Mouse (Mus musculus) megakaryocyte progenitor cell, adult 5-6 weeks (primary cell): Measurements from ENCODE around the gene Chchd6. TPM values are rescaled to one million over a fixed set of nuclear protein-coding genes. Genes with fewer than 3 reads are reported as not detected.

ENCODE experiments used
- ATAC-seq: replicated peaks from 2 replicates; pipeline ENCODE4 v1.8.0; 2016; ENCODE audit warnings: mild to moderate bottlenecking, moderate TSS enrichment, inconsistent platforms; ENCODE audit not compliant: poor library complexity
- total RNA-seq, 2 experiments: library from RNA; stranded (forward) in 1 of 2; stranded (reverse) in 1 of 2; fragments of 157-497, 149-512 nt in 1 of 2; fragments of 200-1000 nt in 1 of 2; gene quantifications; 2 replicates each; pipeline versions ENCODE4 v1.2.3 to v1.2.4; 2015 to 2017

Chchd6 gene
- total RNA-seq, 2 experiments from 2014 or later: 8.8 to 19.3 TPM

DNA sequence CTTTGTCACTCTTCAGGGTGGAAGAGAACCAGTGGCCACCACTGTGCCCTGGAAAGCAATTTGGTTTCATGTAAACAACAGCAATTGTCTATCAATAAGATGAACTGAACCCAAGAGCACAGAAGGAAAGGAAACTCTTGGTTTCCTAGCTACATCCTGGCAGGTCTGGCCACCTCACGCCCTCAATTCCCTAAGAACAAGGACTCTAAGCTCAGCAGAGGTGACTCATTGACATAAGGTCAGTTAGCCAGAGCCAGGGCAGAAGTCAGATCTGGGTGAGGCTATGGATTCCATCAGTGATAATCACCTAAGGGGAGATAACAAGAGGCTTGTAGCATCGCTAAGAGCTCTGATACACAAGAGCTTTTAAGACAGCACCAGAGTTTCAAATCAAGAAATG lies 137.9 kb downstream of the Chchd6 start:
- no peak for ATAC-seq

DNA sequence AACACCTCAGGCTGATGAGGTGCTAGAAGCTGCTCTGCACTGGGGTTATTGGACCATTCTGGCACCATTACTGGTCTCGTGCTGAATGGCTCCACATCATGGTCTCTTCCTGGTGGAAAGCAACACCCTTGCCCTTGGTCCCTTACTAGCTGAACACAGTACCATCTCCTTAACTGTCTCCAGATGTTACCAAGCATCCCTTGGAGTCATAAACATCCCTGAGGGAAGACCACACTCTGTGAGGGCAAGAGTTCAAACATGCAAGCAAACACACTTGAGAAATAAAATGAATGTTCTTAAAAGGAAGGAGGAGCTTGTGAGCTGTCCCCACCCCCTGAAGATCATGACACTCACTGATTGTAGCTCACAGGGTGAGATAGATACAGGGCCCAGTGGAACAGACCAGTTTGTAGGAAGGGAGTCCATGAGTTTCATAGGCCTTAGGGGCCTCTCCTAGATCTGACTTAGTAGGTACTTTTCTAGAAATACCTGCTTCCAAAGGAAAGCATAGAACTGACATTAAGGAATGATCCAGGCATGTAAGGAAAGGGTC lies 139.0 kb downstream of the Chchd6 start:
- ATAC-seq: no peak

GRCm38 (mm10) chr6:89455523-89456000 lies 139.9 kb downstream of the Chchd6 start:
- peak; percentile 94 for ATAC-seq

DNA sequence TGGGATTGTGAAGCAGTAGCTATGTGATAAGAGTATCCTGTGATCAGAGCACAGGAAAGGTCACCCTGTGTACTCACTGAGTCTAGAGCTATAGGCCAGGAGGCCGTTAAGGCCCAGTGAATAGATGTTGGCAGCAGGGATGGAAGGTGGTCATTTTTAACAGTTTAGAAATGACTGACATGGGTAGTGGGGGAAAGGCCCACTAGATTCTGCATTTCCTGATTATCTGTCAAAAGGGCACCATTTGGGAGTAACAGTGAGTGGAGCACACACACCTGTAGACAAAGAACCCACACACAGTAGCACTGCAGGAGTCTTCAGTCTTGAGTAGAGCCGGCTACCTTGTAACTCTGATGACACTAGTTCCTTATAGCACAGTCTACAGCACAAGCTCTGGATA lies 141.0 kb downstream of the Chchd6 start:
- ATAC-seq: no peak

GRCm38 (mm10) chr6:89452976-89453674 lies 142.3 kb downstream of the Chchd6 start:
- ATAC-seq: no peak

DNA sequence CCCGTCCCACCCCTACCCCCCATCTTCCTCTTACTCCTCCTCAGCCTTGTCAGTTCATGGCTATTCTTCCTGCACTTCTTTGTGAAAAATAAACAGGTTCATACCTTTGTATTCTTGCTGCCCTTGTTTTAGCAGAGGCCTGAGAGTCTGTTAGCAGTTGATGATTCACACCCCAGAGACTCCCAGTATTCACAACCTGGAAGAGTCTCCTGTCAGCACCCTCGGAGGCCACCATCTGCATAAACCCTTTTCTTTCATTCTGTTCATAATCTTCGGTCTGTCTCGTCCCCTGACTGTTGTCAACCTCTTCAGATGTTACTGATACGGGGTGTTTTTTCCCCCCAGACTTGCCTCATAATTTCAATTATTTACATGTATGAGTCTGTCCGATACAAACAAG lies 143.1 kb downstream of the Chchd6 start:
- no peak for ATAC-seq

GRCm38 (mm10) chr6:89448736-89449135 lies 146.7 kb downstream of the Chchd6 start:
- peak; percentile 82 for ATAC-seq

DNA sequence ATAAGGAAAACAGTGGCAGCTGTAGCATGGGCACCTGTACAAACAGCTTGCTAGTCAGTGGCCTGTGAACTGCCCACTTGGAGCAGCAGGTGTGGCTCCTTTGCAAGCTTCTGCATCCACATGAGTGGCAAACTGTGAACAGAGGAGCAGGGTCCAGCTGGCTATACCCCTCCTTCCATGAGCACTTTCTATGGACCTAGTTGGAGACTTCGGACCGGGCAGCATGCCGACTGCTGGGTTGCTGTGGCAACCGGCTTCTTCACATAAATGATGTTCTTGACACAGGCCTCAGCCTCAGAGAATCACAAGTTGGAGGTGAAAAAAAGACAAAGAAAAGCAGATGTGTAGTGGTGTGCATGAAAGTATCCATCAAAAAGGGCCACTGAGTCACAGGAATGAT lies 154.8 kb downstream of the Chchd6 start:
- no peak for ATAC-seq

GRCm38 (mm10) chr6:89431920-89432482 lies 163.5 kb downstream of the Chchd6 start:
- ATAC-seq: peak; percentile 88

DNA sequence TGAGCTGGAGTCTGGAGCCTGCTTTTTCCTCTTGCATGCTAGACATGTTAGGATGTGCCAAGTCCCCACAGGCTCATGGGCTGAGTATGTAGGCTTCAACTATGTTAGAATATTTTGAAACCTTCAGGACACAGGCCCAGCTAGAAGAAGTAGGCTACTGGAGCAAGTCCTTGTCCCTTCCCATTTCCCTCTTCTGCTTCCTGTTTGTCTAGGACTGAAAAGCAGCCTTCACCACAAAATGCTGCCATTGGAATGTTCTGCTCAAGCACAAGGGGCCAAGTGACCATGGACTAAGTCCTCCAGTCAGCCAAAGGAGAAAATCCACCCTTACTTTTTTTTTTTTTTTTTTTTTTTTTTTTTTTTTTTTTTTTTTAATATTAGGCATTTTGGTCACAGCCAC lies 164.7 kb downstream of the Chchd6 start:
- ATAC-seq: no peak

GRCm38 (mm10) chr6:89428661-89429375 lies 166.6 kb downstream of the Chchd6 start:
- ATAC-seq: no peak

DNA sequence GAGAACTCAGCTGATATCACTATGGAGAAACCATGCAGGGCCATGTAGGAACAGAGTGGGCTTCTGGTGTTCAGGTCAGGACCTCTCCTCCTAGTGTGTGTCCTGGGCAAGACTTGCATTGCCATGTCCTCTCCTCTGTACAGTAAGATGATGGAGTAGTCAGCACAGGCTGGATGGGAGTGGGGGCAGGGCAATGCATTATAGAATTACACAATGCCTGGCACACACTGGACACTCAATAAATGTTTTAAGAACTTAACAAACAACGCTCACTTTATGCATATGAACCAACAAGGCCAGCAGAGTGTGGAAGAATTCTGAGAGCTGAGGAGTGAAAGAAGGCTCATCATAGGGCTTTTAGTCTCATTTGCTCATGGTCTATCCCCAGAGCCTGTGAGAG lies 171.0 kb downstream of the Chchd6 start:
- ATAC-seq: no peak

- ATAC-seq: no peak
These were observed 172.8 kb downstream of the Chchd6 start for GRCm38 (mm10) chr6:89422621-89423020.

- ATAC-seq: peak; percentile 71
These were observed 173.5 kb downstream of the Chchd6 start for GRCm38 (mm10) chr6:89421922-89422321.

DNA sequence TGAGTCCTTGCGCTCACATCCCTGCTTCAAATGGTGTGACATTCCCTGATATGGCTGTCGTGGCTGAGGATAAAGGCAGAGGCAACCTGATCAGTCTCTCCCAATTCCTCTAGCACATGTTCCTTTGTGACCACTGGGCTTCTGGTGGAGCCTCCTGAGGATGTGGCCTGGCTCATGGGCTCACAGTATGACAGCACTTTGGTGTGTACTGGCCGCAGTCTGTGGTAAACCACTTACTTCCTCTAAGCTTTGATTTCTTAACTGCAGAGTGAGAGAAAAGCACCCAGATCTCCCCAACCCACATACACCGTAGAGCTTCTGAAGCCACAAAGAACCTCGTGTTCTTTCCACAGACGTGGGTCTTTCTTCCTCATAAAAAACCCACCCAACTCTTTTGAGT lies 173.9 kb downstream of the Chchd6 start:
- ATAC-seq: peak; percentile 85

GRCm38 (mm10) chr6:89420756-89421155 lies 174.7 kb downstream of the Chchd6 start:
- ATAC-seq: no peak

GRCm38 (mm10) chr6:89420110-89420509 lies 175.3 kb downstream of the Chchd6 start:
- ATAC-seq: no peak

- no peak for ATAC-seq
These were observed 176.2 kb downstream of the Chchd6 start for GRCm38 (mm10) chr6:89419066-89419815.

DNA sequence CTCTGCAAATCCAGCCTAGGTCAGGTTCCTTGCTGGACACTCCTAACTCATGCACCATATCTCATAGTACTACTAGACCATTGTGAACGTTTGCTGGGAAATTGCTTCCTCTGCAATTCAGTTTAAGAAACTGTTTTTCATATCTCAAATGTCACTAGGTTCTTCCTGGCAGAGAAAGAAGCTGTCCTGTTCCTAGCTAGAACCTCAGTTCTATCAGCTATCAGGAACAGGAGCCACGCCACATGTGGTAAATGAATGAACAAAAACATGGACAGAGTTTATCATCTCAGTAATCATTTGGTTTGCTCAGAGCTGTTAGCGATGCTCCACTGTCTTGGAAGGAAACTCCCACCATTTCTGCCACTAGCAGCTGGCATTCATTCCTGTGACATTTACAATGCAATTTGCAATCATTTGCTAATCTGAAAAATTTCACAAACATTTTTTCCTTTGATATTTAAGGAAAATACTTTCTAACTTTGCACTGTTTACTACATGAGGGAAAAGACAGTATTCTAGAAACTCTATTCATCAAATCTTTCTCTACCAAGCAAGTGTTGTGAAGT lies 179.3 kb downstream of the Chchd6 start:
- no peak for ATAC-seq

DNA sequence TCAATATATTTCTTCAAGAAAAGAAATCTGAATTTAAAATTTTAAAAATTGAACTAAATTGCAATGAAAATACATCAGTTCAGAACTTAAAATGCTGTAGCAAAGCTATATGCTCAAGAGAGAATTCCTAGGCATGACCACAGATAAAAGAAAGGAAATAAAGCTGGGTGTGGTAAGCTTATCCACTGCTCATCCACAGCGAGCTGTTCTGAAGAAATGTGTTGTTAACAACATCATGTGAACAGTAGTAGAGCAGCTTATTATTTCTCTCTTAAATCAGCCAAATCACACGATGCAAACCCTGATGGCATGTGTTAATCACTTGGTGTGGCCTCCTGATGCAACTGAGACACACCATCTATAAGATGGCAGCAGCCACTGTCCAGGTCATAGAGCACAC lies 180.4 kb downstream of the Chchd6 start:
- ATAC-seq: no peak

DNA sequence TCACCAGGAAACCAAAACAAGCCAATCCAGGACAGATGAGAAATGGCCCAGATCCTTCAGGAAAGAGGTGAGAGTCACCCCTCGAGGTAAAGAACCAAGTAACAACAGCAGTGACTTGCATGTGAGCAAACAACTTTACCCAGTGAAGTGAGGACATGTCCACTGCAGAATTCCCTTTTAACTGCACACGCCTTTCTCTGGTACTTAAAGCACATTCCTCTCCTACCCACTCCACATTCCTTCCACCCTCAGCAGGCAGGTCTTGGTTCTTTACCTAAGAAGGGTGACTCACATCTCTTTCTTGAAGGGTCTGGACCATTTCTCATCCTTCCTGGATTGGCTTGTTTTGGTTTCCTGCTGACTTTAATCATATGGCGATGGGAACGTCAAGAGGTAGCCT lies 181.3 kb downstream of the Chchd6 start:
- no peak for ATAC-seq
